Mouse (Mus musculus) kidney, adult 18-20 months (tissue): ENCODE data around the gene 1810024B03Rik.
"Not testable (repeated sequence)": the region's sequence is repeated elsewhere in the genome, so short reads cannot be mapped to it uniquely, and the experiment has no call there.

Experiments
- DNase-seq: peaks from one replicate; pipeline ENCODE4 v3.0.0; 2021

The 1810024B03Rik gene

DNA sequence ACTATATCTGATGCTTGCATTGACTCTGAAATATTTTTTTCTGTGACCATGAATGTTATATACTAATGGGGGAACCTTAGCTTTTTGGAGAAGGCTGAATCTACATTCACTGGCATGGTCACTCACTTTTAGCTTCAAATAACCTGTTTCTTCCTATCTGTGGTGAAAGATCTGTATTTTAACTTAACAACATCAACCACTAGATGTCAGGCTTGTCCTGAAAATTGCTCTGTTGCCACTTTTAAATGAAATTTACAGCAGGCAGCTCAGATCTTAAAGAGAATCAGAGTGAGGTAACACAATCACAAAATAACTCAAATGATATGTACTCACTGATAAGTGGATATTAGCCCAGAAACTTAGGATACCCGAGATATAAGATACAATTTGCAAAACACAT is 41.8 kb downstream of the 1810024B03Rik start:
- DNase-seq = not testable (repeated sequence)

DNA sequence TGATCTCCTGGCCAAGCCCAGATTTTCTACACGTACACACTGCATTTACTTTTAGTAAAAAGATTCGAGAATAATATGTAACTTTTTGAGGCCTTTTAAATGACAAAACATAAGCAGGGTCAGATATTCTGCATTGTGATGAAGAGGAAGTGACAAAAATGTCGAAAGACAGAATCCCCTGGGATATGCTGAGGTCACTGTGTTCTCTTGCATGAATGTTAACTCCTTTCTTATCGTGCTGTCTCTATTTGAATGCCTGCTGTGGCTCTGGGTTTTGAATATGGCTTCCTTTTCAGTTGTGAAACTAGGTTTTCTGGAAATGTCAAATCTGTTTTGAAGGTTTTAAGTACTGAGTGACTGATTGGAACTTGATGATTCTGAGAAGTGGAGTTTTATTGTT is 42.4 kb downstream of the 1810024B03Rik start:
- no peak for DNase-seq

- DNase-seq = no peak
Measured at GRCm38 (mm10) chr2:127145699-127146098, 62.4 kb downstream of the 1810024B03Rik start.

DNA sequence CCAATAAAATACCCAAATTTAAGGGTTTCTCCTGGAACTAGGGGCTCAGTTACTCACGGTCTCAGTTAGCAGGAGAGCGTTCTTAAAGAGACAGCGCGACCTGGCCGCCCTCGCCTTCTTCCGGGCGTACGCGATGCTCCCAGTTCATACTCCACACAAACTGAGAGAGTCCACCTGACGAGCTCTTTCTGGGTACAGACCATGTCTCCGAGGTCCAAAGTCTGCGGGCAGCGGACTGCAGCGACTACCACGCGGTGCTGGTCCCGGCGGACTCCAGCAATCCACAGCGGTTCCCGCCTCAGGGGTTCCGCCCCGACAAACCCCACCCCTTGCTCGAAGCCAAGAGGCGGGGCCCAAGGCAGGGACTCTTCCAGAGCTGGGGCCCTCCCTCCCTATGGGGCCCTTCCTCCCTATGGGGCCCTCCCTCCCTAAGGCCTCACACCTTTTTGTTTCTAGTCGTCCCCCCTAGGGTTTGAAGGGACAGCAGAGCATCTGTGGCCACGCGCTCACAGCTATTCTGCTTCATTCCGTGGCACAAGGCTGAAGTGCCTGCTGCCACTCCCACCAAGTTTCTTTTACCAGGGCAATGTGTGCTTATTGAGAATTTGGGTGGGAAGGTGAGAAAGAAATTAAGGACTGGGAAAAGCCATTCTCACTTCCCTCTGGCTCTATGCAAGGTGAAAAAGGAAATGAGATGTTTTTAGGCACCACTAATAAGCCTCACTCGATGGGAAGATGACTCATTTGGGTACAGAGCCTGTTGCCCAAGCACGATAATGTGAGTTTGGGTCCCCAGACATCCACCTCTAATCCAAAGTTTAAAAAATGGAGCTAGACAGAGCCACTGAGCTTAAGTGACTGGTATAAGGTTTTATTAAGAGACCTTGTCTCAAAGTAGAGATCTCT is 64.7 kb downstream of the 1810024B03Rik start, which contains the start of gene Itpripl1:
Gene Itpripl1, minus strand, starts transcription at position 285 of the 906 bp plus-strand sequence.
- DNase-seq = peak; percentile 90

DNA sequence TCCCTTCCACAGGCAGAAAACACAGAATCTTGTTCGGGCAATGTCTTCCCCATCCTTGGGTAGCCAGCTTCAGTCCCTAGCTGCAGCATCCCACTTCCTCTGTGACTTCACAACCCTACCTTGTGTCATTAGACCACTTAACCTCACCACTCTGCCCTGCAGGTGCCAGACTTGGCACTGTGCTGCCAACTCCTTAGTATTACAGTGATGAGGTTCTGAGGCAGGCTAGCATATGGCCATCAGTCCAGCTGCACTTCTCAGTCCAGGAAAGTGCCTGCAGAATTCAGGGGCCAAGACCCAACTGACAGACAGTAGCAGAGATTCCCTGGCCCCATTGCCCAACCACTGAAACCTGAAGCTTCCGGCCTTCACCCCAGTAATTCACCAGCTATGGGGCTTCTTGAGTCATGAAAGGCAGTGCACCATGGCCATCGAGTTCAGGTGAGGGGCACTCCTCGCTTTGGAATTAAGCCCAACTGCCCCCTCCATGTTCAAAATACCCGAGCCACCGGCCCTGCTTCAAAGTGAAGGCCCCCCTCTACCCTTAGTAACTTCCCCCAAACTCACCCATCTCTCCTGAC is 65.4 kb downstream of the 1810024B03Rik start:
- peak; percentile 31 for DNase-seq

DNA sequence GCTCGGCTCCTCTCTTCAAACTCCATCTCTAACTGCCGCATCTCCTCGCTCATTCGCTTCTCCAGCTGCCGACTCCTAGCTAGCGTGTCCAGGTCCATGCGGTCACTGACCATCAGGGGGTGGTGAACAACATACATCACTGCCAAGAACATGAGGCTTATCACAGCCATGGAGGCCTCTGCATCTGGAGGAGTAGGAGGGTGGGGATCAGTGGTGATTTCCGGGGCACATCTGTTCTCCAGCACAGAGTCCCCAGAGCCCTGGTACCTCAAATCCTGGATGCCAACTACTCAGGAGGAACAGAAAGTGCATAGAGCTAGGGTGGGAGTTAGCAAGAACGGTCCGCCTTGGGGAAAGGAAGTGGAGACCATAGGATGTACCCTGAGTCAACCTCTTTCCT is 66.0 kb downstream of the 1810024B03Rik start:
- DNase-seq = no peak

- DNase-seq = no peak
Measured at GRCm38 (mm10) chr2:127140011-127140410, 68.1 kb downstream of the 1810024B03Rik start.

GRCm38 (mm10) chr2:127139605-127140004 is 68.5 kb downstream of the 1810024B03Rik start:
- DNase-seq = no peak

DNA sequence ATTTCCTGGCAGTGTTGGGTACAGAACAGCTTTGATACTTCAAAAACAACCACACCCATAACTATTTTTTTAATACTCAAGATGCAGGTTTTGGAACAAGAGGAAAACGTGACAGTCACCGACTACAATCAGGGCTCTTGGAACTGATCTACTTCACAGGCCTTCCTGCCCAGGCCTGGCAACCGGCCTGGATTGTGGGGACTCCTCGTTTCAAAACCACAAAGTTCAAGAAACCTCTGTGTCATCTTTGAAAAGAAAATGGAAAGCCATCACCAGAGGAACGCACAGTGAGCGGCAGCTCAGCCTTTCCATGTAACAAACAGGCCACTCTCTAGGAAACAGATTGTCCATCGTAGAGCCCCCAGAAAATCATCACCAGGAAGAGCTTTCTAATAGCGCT is 69.0 kb downstream of the 1810024B03Rik start:
- DNase-seq = no peak

- no peak for DNase-seq
Measured at GRCm38 (mm10) chr2:127138449-127138848, 69.6 kb downstream of the 1810024B03Rik start.

GRCm38 (mm10) chr2:127137838-127138420 is 70.2 kb downstream of the 1810024B03Rik start:
- DNase-seq = no peak

DNA sequence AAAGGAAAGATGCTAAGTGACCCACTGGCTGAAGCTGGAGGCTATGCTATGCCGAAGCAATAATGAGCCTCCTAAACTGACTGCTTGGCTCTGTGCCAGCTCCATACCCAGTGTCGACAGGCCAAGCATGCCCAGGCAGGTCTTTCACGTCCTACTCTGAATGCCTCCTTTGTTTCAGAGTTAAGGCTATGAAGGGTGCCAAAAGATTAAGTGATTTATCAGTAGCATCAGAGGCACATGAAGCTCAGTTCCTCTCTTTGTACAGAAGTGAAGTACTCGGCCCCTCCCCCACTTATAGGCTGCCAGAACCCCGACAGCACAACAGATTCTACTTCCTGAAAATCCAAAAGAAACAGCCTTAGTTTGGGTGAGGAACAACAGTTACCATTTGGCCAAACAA is 71.1 kb downstream of the 1810024B03Rik start:
- peak; percentile 25 for DNase-seq
